Mouse (Mus musculus) MEL (cell line): ENCODE measurements at regions not wholly inside any gene's neighbourhood (a gene's known extent, or its start where the extent isn't known, plus 50 kb on each side); places are given as distances from the start of the nearest gene placed in this dataset.

ENCODE experiments used
- DNase-seq: peaks from one replicate; pipeline ENCODE4 v3.0.0; 2011; ENCODE audit warnings: low read depth, low spot score
- H3K27ac ChIP-seq: 2 replicates; pipeline ENCODE4 v1.5.1; 2012; ENCODE audit warnings: low read depth, mild to moderate bottlenecking, control low read depth, low read length, moderate library complexity; ENCODE audit not compliant: control insufficient read depth
- H3K27me3 ChIP-seq, 2 experiments: fragments of 150-350 bp in 1 of 2; sonication (generic) in 1 of 2; 2 replicates each; pipeline ENCODE4 v1.6.1; 2012; ENCODE audit warnings: low read length in 2 of 2, mild to moderate bottlenecking in 2 of 2, improper control_type of control experiment in 1 of 2, moderate library complexity in 1 of 2; ENCODE audit not compliant: insufficient read depth in 2 of 2, control insufficient read depth in 1 of 2
- H3K36me3 ChIP-seq, 2 experiments: 2 replicates each; pipeline ENCODE4 v1.6.1; 2012 to 2014; ENCODE audit warnings: low read length in 2 of 2, improper control_type of control experiment in 1 of 2, inconsistent platforms in 1 of 2, mild to moderate bottlenecking in 1 of 2; ENCODE audit not compliant: insufficient read depth in 2 of 2, control insufficient read depth in 1 of 2
- H3K4me1 ChIP-seq, 2 experiments: fragments of 150-350 bp in 1 of 2; sonication (generic) in 1 of 2; 2 replicates each; pipeline ENCODE4 v1.6.1; 2012; ENCODE audit warnings: low read length in 2 of 2, improper control_type of control experiment in 1 of 2, mild to moderate bottlenecking in 1 of 2; ENCODE audit not compliant: insufficient read depth in 2 of 2, control insufficient read depth in 1 of 2
- H3K4me3 ChIP-seq, 2 experiments: fragments of 150-350 bp in 1 of 2; sonication (generic) in 1 of 2; 2 replicates each; pipeline ENCODE4 v1.5.1; 2012; ENCODE audit warnings: low read depth in 2 of 2, low read length in 2 of 2, mild to moderate bottlenecking in 2 of 2, moderate library complexity in 2 of 2, control low read depth in 1 of 2, improper control_type of control experiment in 1 of 2; ENCODE audit not compliant: control insufficient read depth in 1 of 2, insufficient read depth in 1 of 2
- H3K79me2 ChIP-seq: 2 replicates; pipeline ENCODE4 v1.6.1; 2012; ENCODE audit warnings: mild to moderate bottlenecking, low read length, moderate library complexity; ENCODE audit not compliant: control insufficient read depth, poor library complexity, insufficient read depth
- H3K9ac ChIP-seq: 2 replicates; pipeline ENCODE4 v1.6.1; 2012; ENCODE audit warnings: low read depth, mild to moderate bottlenecking, control low read depth, low read length, moderate library complexity; ENCODE audit not compliant: control insufficient read depth, poor library complexity, severe bottlenecking
- H3K9me3 ChIP-seq: fragments of 150-350 bp; sonication (generic); replicated peaks from 2 replicates; pipeline ENCODE4 v1.6.1; 2012; ENCODE audit warnings: mild to moderate bottlenecking, low read length, improper control_type of control experiment, moderate library complexity; ENCODE audit not compliant: insufficient read depth
- CHD1 ChIP-seq: IDR thresholded peaks from 2 replicates; pipeline ENCODE4 v1.6.1; 2012; ENCODE audit warnings: low read depth, mild to moderate bottlenecking, inconsistent platforms, low read length, improper control_type of control experiment
- CHD2 ChIP-seq: IDR thresholded peaks from 2 replicates; pipeline ENCODE4 v1.6.1; 2011; ENCODE audit warnings: low read length, improper control_type of control experiment
- CTCF ChIP-seq, 3 experiments: IDR thresholded peaks in 2 of 3; conservative IDR thresholded peaks in 1 of 3; 2 replicates each; pipeline ENCODE4 v1.5.1; 2011 to 2012; ENCODE audit warnings: low read length in 3 of 3, low read depth in 2 of 3, mild to moderate bottlenecking in 2 of 3, improper control_type of control experiment in 1 of 3, inconsistent platforms in 1 of 3, mixed read lengths in 1 of 3, moderate library complexity in 1 of 3; ENCODE audit not compliant: control insufficient read depth in 1 of 3, insufficient read depth in 1 of 3, poor library complexity in 1 of 3, severe bottlenecking in 1 of 3
- ELF1 ChIP-seq: IDR thresholded peaks from 2 replicates; pipeline ENCODE4 v1.6.1; 2014; ENCODE audit warnings: low read depth, mild to moderate bottlenecking, inconsistent platforms, low read length, improper control_type of control experiment, moderate library complexity
- EP300 ChIP-seq, 2 experiments: IDR thresholded peaks; 2 replicates each; pipeline ENCODE4 v1.6.1; 2011; ENCODE audit warnings: improper control_type of control experiment in 2 of 2, low read length in 2 of 2, low read depth in 1 of 2, mild to moderate bottlenecking in 1 of 2
- ETS1 ChIP-seq: IDR thresholded peaks from 2 replicates; pipeline ENCODE4 v1.6.1; 2012; ENCODE audit warnings: low read depth, mild to moderate bottlenecking, inconsistent platforms, low read length, improper control_type of control experiment, moderate library complexity
- GABPA ChIP-seq: IDR thresholded peaks from 2 replicates; pipeline ENCODE4 v1.6.1; 2012; ENCODE audit warnings: low read depth, mild to moderate bottlenecking, inconsistent platforms, low read length, improper control_type of control experiment, moderate library complexity
- HCFC1 ChIP-seq: IDR thresholded peaks from 2 replicates; pipeline ENCODE4 v1.6.1; 2012; ENCODE audit warnings: low read depth, mild to moderate bottlenecking, inconsistent platforms, low read length, improper control_type of control experiment, moderate library complexity
- KAT2A ChIP-seq: conservative IDR thresholded peaks from 2 replicates; pipeline ENCODE4 v1.6.1; 2012; ENCODE audit warnings: low read depth, low read length, improper control_type of control experiment, inconsistent platforms
- MAFK ChIP-seq: IDR thresholded peaks from 2 replicates; pipeline ENCODE4 v1.6.1; 2011; ENCODE audit warnings: low read depth, mild to moderate bottlenecking, low read length, improper control_type of control experiment, borderline replicate concordance
- MAX ChIP-seq: IDR thresholded peaks from 2 replicates; pipeline ENCODE4 v1.6.1; 2011; ENCODE audit warnings: low read length, improper control_type of control experiment
- MEF2A ChIP-seq: IDR thresholded peaks from 2 replicates; pipeline ENCODE4 v1.6.1; 2014; ENCODE audit warnings: low read depth, mild to moderate bottlenecking, inconsistent platforms, low read length, improper control_type of control experiment; ENCODE audit not compliant: poor library complexity, insufficient replicate concordance, severe bottlenecking; ENCODE audit errors: extremely low read depth
- MYB ChIP-seq: IDR thresholded peaks from 2 replicates; pipeline ENCODE4 v1.6.1; 2011; ENCODE audit warnings: mild to moderate bottlenecking, low read depth, low read length, improper control_type of control experiment
- NELFE ChIP-seq: IDR thresholded peaks from 2 replicates; pipeline ENCODE4 v1.6.1; 2011; ENCODE audit warnings: low read depth, low read length, improper control_type of control experiment
- NRF1 ChIP-seq: IDR thresholded peaks from 2 replicates; pipeline ENCODE4 v1.6.1; 2014; ENCODE audit warnings: low read depth, mild to moderate bottlenecking, inconsistent platforms, low read length, improper control_type of control experiment, moderate library complexity; ENCODE audit not compliant: poor library complexity, insufficient read depth, severe bottlenecking
- POLR2A ChIP-seq, 2 experiments: IDR thresholded peaks; 2 replicates each; pipeline ENCODE4 v1.6.1; 2011 to 2012; ENCODE audit warnings: low read length in 2 of 2, mild to moderate bottlenecking in 2 of 2, control low read depth in 1 of 2, improper control_type of control experiment in 1 of 2, low read depth in 1 of 2, moderate library complexity in 1 of 2; ENCODE audit not compliant: control insufficient read depth in 1 of 2, insufficient read depth in 1 of 2, poor library complexity in 1 of 2
- POLR2AphosphoS2 ChIP-seq: IDR thresholded peaks from 2 replicates; pipeline ENCODE4 v1.6.1; 2011; ENCODE audit warnings: low read length, improper control_type of control experiment
- RAD21 ChIP-seq: IDR thresholded peaks from 2 replicates; pipeline ENCODE4 v1.6.1; 2011; ENCODE audit warnings: mild to moderate bottlenecking, low read depth, low read length, improper control_type of control experiment
- SMC3 ChIP-seq: IDR thresholded peaks from 2 replicates; pipeline ENCODE4 v1.6.1; 2011; ENCODE audit warnings: low read depth, low read length, improper control_type of control experiment
- TAL1 ChIP-seq: IDR thresholded peaks from 2 replicates; pipeline ENCODE4 v1.6.1; 2012; ENCODE audit warnings: mild to moderate bottlenecking, inconsistent platforms, low read length, moderate library complexity, mixed read lengths
- TBP ChIP-seq: IDR thresholded peaks from 2 replicates; pipeline ENCODE4 v1.8.0; 2011; ENCODE audit warnings: low read depth, low read length, improper control_type of control experiment
- TCF12 ChIP-seq: IDR thresholded peaks from 2 replicates; pipeline ENCODE4 v1.6.1; 2014; ENCODE audit warnings: low read depth, mild to moderate bottlenecking, inconsistent platforms, low read length, improper control_type of control experiment, moderate library complexity
- UBTF ChIP-seq: IDR thresholded peaks from 2 replicates; pipeline ENCODE4 v1.6.1; 2012; ENCODE audit warnings: low read depth, mild to moderate bottlenecking, inconsistent platforms, low read length, improper control_type of control experiment, moderate library complexity, borderline replicate concordance; ENCODE audit not compliant: insufficient read depth
- USF2 ChIP-seq, 2 experiments: IDR thresholded peaks; 2 replicates each; pipeline ENCODE4 v1.6.1; 2011 to 2012; ENCODE audit warnings: improper control_type of control experiment in 2 of 2, low read length in 2 of 2, borderline replicate concordance in 1 of 2, inconsistent platforms in 1 of 2, low read depth in 1 of 2, mild to moderate bottlenecking in 1 of 2; ENCODE audit not compliant: insufficient read depth in 1 of 2
- ZKSCAN1 ChIP-seq: IDR thresholded peaks from 2 replicates; pipeline ENCODE4 v1.6.1; 2012; ENCODE audit warnings: low read depth, mild to moderate bottlenecking, inconsistent platforms, low read length, improper control_type of control experiment, moderate library complexity
- ZNF384 ChIP-seq: IDR thresholded peaks from 2 replicates; pipeline ENCODE4 v1.6.1; 2012; ENCODE audit warnings: low read depth, mild to moderate bottlenecking, inconsistent platforms, low read length, improper control_type of control experiment

DNA sequence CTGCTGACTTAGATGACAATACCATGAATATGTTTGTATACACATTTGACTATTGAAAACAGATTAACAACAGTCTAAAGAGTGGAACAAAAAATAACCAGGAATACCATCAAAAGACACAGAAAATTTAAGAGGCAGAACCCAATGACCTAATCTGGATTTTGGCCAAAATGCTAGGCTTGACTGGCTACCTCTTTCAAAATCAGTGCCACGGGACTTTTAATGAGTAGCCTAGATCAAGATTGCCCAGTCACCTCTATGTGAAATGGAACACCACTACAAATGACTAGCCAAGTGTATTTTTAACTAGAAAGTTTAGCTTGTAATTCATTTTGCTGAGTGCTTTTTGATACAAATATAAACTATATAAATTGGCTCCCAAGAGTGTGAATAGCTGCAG lies 286.0 kb upstream of the N6amt1 start:
- H3K4me3 ChIP-seq, result no peak overlapping the region
- H3K27me3 ChIP-seq, result no peaks in the 10 kb centered on the region
- H3K27ac ChIP-seq, result no peak overlapping the region
- no peaks in the 10 kb centered on the region for H3K9me3 ChIP-seq
- H3K79me2 ChIP-seq, result no peaks in the 10 kb centered on the region
- no peaks in the 10 kb centered on the region for H3K4me1 ChIP-seq
- TF ChIP-seq RAD21, result no peak
- TF ChIP-seq KAT2A, result no peak
- no peak for TF ChIP-seq USF2 (IDR thresholded peaks at IDR 0.05; ENCODE audit: borderline replicate concordance in 1 of 2, insufficient read depth in 1 of 2, low read depth in 1 of 2, low read length in 2 of 2)
- no peak for TF ChIP-seq ZNF384
- TF ChIP-seq SMC3, result no peak
- no peak for TF ChIP-seq UBTF
- no peak for TF ChIP-seq POLR2AphosphoS2
- TF ChIP-seq NELFE, result no peak
- no peak for TF ChIP-seq CTCF (IDR thresholded peaks at IDR 0.05 in 2 of 3, conservative IDR thresholded peaks at IDR 0.05 in 1 of 3; ENCODE audit: control insufficient read depth in 1 of 3, insufficient read depth in 1 of 3, low read depth in 2 of 3, low read length in 3 of 3, poor library complexity in 1 of 3, severe bottlenecking in 1 of 3)
- no peak for TF ChIP-seq CHD1
- no peak for TF ChIP-seq POLR2A (IDR thresholded peaks at IDR 0.05; ENCODE audit: control insufficient read depth in 1 of 2, insufficient read depth in 1 of 2, low read depth in 1 of 2, low read length in 2 of 2, poor library complexity in 1 of 2)
- TF ChIP-seq GABPA, result no peak
- no peak for TF ChIP-seq TAL1
- TF ChIP-seq ETS1, result no peak
- DNase-seq, result no peak
- no peaks in the 10 kb centered on the region for H3K36me3 ChIP-seq
- H3K9ac ChIP-seq, result no peak overlapping the region

DNA sequence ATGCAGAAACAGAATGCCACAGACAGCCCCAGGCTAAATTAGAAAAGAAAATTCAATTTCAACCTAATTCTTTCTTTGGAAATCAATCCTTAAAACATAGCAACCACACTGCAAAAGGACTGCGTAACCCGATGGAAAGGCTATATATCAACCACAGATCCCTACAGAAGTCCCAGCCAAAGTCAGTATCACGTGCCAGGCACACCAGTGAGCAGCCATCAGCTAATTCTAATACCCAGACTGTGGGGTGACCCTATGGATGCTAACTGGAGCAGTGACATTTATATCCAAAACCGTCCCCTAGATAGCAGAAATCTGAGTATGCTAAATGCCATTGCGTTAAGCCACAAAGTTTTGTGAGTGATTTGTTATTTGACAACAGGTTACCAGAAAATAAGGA lies 286.5 kb upstream of the N6amt1 start:
- Histone ChIP-seq H3K4me3 (no peak overlapping the region), H3K9ac (no peak overlapping the region), H3K27ac (no peak overlapping the region), H3K9me3 (no peaks in the 10 kb centered on the region), H3K36me3 (no peaks in the 10 kb centered on the region), H3K27me3 (no peaks in the 10 kb centered on the region), H3K79me2 (no peaks in the 10 kb centered on the region), H3K4me1 (no peaks in the 10 kb centered on the region)
- TF ChIP-seq EP300 (IDR thresholded peaks at IDR 0.05; ENCODE audit: low read depth in 1 of 2, low read length in 2 of 2) (no peak), ETS1 (no peak), MAX (no peak), CHD2 (no peak), CTCF (IDR thresholded peaks at IDR 0.05 in 2 of 3, conservative IDR thresholded peaks at IDR 0.05 in 1 of 3; ENCODE audit: control insufficient read depth in 1 of 3, insufficient read depth in 1 of 3, low read depth in 2 of 3, low read length in 3 of 3, poor library complexity in 1 of 3, severe bottlenecking in 1 of 3) (no peak), HCFC1 (no peak), CHD1 (no peak), POLR2AphosphoS2 (no peak), UBTF (no peak), TCF12 (no peak), GABPA (no peak), MEF2A (no peak), ZKSCAN1 (no peak), ELF1 (no peak), TBP (no peak), NRF1 (no peak), MYB (no peak), KAT2A (no peak), MAFK (no peak)
- no peak for DNase-seq
